Comparison of ENCODE assay signal across 16 mouse cellular contexts in the genomic region with DNA sequence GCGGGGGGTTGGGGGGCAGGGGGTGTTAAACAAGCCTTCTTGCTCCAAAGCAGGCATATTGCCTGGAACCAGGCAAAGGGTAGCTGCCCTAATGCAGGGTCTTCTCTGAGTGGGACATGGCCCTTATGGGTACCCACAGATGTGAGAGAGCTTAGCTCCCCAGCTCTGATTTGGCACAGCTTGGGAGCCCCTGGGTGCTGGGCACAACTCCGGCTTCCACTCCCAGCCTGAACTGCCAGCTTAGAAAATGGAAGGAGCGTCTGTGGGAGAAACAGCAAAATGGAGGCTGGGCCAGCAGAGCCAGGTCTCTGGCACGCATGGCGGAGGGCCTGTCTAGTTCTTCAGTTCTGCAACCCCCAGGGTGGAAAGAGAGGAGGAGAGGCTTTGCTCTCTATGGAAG. TPM values are rescaled to one million over a fixed set of nuclear protein-coding genes. Genes with fewer than 3 reads are reported as not detected.
A peak's percentile ranks its signal among the peaks of the same experiment; 100 is the strongest.
DNase-seq lines count a peak whose midpoint lies in the region; ATAC-seq and TF ChIP-seq lines count a peak whose summit lies in the region.
"Had no signal": no experiment of that assay in that cellular context is flagged by ENCODE, and none has a peak within 500 bp of the region (broad histone marks: within the 10 kb centered on the region; RNA-seq: fewer than 3 reads in every experiment).

No protein-coding gene starts in this region.

- H3K9ac ChIP-seq in forebrain, embryonic 15.5 days (replicated peaks): peak overlapping the region; percentile 74
- peak overlapping the region; percentile 89 for H3K9ac ChIP-seq in midbrain, embryonic 16.5 days (ENCODE audit: low read depth, low read length)
- H3K9ac ChIP-seq: heart, embryonic 12.5 days; kidney, embryonic 15.5 days; limb, embryonic 13.5 days had no signal

- peak overlapping the region; percentile 61 for H3K4me2 ChIP-seq in forebrain, embryonic 15.5 days (replicated peaks)
- H3K4me2 ChIP-seq in midbrain, embryonic 16.5 days (ENCODE audit: low read length): peak overlapping the region; percentile 71
- H3K4me2 ChIP-seq: heart, embryonic 12.5 days; kidney, embryonic 15.5 days; limb, embryonic 13.5 days had no signal

- intact Hi-C loops in left cerebral cortex, adult 2 months (cut with DNase I): no loop called here

- no peaks in the 10 kb centered on the region; the same call in 1 of the 2 replicates for H3K4me1 ChIP-seq in cortical plate, adult 2 months (ENCODE audit: control insufficient read depth, insufficient read depth, low read length)
- H3K4me1 ChIP-seq in forebrain, embryonic 15.5 days: 0 out of 2 replicates have a peak, but pooled peaks cover 4% of the 10 kb centered on the region
- peaks cover 5% of the 10 kb centered on the region for H3K4me1 ChIP-seq in midbrain, embryonic 16.5 days (ENCODE audit: control insufficient read depth, insufficient read depth, low read length)
- H3K4me1 ChIP-seq: limb, embryonic 13.5 days had no signal

- no peaks in the 10 kb centered on the region for H3K27me3 ChIP-seq in forebrain, embryonic 15.5 days
- no peaks in the 10 kb centered on the region for H3K27me3 ChIP-seq in midbrain, embryonic 16.5 days (ENCODE audit: control insufficient read depth, insufficient read depth, low read depth, low read length)
- H3K27me3 ChIP-seq: CH12.LX had no signal

- H3K36me3 ChIP-seq in forebrain, embryonic 15.5 days: no peaks in the 10 kb centered on the region
- H3K36me3 ChIP-seq in midbrain, embryonic 16.5 days (ENCODE audit: control insufficient read depth, insufficient read depth, low read length): no peaks in the 10 kb centered on the region
- H3K36me3 ChIP-seq: heart, embryonic 12.5 days; kidney, embryonic 15.5 days; limb, embryonic 13.5 days had no signal

- peak in 1 of 2 experiments; percentile 17 for DNase-seq in left cerebral cortex, adult 2 months (ENCODE audit: extremely low spot score in 1 of 2, low spot score in 2 of 2)
- DNase-seq in left cerebral cortex, adult 18-20 months (ENCODE audit: low spot score in 2 of 2): no peak
- no peak for DNase-seq in spleen, adult 12 weeks (ENCODE audit: low spot score)
- no peak for DNase-seq in lung, postnatal 10 days
- DNase-seq: lung, adult 18-20 months; spleen, adult 18-20 months had no signal

- peak overlapping the region; percentile 65 for H3K4me3 ChIP-seq in left cerebral cortex, adult 2 months
- H3K4me3 ChIP-seq in cortical plate, adult 2 months (ENCODE audit: insufficient read depth, low read length): peak overlapping the region; percentile 99
- peak overlapping the region; percentile 77 for H3K4me3 ChIP-seq in forebrain, embryonic 15.5 days
- H3K4me3 ChIP-seq in midbrain, embryonic 16.5 days (ENCODE audit: low read depth, low read length): peak overlapping the region; percentile 70
- H3K4me3 ChIP-seq: heart, embryonic 12.5 days; kidney, embryonic 15.5 days; limb, embryonic 13.5 days; megakaryocyte, embryonic 14.5 days had no signal

- H3K9me3 ChIP-seq in forebrain, embryonic 15.5 days: no peaks in the 10 kb centered on the region
- H3K9me3 ChIP-seq in midbrain, embryonic 16.5 days (replicated peaks; ENCODE audit: control insufficient read depth, low read length, poor library complexity, severe bottlenecking): no peaks in the 10 kb centered on the region
- H3K9me3 ChIP-seq: heart, embryonic 12.5 days; kidney, embryonic 15.5 days; limb, embryonic 13.5 days; megakaryocyte, embryonic 14.5 days had no signal

- WGBS in forebrain, embryonic 15.5 days: 70% methylated on average over 5 of the region's 5 CpGs
- WGBS in midbrain, embryonic 16.5 days: 73% methylated on average over 5 of the region's 5 CpGs

- ATAC-seq in forebrain, embryonic 15.5 days (replicated peaks): no peak
- ATAC-seq in midbrain, embryonic 16.5 days: no peak
- ATAC-seq: Patski had no signal

- no peak for TF ChIP-seq CTCF in left cerebral cortex, adult 2 months (IDR thresholded peaks at IDR 0.05)
- TF ChIP-seq CTCF in cortical plate, adult 2 months (IDR thresholded peaks at IDR 0.05; ENCODE audit: extremely low read depth, insufficient read depth, low read length): no peak

- no peak for TF ChIP-seq POLR2A in cortical plate, adult 2 months (IDR thresholded peaks at IDR 0.05; ENCODE audit: extremely low read depth, insufficient read depth, low read length)

- peak overlapping the region; percentile 64; the same call in 1 of the 2 replicates for H3K27ac ChIP-seq in left cerebral cortex, adult 2 months
- peak overlapping the region; percentile 84 for H3K27ac ChIP-seq in cortical plate, adult 2 months (ENCODE audit: insufficient read depth, low read length)
- peak overlapping the region; percentile 57 for H3K27ac ChIP-seq in forebrain, embryonic 15.5 days (replicated peaks)
- H3K27ac ChIP-seq in midbrain, embryonic 16.5 days (ENCODE audit: low read length): peak overlapping the region; percentile 82
- H3K27ac ChIP-seq: kidney, embryonic 15.5 days; limb, embryonic 13.5 days had no signal

RNA-seq across cellular contexts. Expression of a gene that starts 1.8 kb away (rescaled TPM):
- total RNA-seq in left cerebral cortex, adult 2 months (2021): 100 to 1,000 TPM; 134 to 143 TPM
- total RNA-seq in left cerebral cortex, adult 18-20 months (2021): 100 to 1,000 TPM; 136 to 140 TPM
- polyA plus RNA-seq in cortical plate, adult 2 months (2012; rRNA removed): 86.4 and 94.7 TPM in 2 replicates
- polyA plus RNA-seq in forebrain, embryonic 15.5 days (2015; fragmentation: Nextera tagmentation; extraction: Ambion mirVana): 7.3 and 10.0 TPM in 2 replicates
- 8.0 and 10.5 TPM in 2 replicates for polyA plus RNA-seq in midbrain, embryonic 16.5 days (2015; fragmentation: Nextera tagmentation; extraction: Ambion mirVana)

RNA-seq across cellular contexts. Expression of a gene that starts 39.6 kb away (rescaled TPM):
- 10 to 100 TPM in 1 of 2 experiments, 1 to 10 TPM in 1; 5.6 to 12.1 TPM for total RNA-seq in left cerebral cortex, adult 2 months (2021)
- 1 to 10 TPM; 6.9 to 7.2 TPM for total RNA-seq in left cerebral cortex, adult 18-20 months (2021)
- polyA plus RNA-seq in cortical plate, adult 2 months (2012; rRNA removed): 11.8 and 14.4 TPM in 2 replicates
- polyA plus RNA-seq in forebrain, embryonic 15.5 days (2015; fragmentation: Nextera tagmentation; extraction: Ambion mirVana): 10.2 and 13.8 TPM in 2 replicates
- 41.6 and 54.6 TPM in 2 replicates for polyA plus RNA-seq in midbrain, embryonic 16.5 days (2015; fragmentation: Nextera tagmentation; extraction: Ambion mirVana)
- total RNA-seq: CH12.LX; gastrocnemius, adult 8-10 months had no signal
